Mouse (Mus musculus): ENCODE data around the gene BC028528. TPM values are rescaled to one million over a fixed set of nuclear protein-coding genes. Genes with fewer than 3 reads are reported as not detected.

Gene BC028528
- 1 to 10 TPM in 1 of 2 experiments, under 1 TPM in 1; 0.05 to 3.2 TPM for polyA plus RNA-seq (2012; fragmentation: generic; extraction: Trizol)

DNA sequence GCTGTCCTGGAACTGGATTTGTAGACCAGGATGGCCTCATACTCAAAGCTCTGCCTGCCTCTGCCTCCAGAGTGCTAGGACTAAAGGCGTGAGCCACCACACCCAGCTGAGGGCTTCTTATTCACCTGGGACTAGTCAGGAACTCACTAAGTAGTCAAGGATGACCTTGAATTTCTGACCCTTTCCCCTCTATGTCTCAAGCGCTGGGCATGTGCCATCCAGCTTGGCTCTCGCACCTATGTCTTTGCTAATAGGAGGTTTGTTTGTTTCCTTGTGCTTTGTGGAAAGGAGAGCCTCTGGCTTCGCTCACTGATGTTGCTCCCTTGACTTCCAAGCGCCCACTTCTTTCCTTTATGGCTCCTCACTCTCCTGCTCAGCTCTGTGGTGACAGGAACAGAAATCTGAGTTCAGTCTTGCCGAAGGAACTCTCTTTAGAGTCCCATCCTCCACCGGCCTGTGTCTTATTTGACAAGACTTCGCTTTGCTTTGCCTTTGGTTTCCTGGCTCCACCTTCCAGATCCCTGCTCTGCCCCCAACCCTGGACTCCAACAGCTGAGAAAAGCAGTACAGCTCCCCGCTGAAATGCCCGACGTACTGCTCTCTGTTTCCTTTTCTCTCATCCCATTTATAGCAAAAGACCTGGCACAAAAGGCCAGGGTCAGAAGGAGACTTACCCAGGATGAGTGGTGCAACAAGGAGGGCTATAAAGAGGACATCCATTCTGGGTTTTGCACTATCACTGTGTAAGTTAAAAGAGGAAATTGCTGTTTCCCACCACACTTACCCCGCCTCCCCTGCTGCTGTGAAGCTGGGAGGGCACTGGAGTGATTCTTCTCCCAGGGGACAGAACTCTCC, at the start of gene BC028528:
Gene BC028528, minus strand, starts transcription at position 795 of the 855 bp plus-strand sequence.

DNA sequence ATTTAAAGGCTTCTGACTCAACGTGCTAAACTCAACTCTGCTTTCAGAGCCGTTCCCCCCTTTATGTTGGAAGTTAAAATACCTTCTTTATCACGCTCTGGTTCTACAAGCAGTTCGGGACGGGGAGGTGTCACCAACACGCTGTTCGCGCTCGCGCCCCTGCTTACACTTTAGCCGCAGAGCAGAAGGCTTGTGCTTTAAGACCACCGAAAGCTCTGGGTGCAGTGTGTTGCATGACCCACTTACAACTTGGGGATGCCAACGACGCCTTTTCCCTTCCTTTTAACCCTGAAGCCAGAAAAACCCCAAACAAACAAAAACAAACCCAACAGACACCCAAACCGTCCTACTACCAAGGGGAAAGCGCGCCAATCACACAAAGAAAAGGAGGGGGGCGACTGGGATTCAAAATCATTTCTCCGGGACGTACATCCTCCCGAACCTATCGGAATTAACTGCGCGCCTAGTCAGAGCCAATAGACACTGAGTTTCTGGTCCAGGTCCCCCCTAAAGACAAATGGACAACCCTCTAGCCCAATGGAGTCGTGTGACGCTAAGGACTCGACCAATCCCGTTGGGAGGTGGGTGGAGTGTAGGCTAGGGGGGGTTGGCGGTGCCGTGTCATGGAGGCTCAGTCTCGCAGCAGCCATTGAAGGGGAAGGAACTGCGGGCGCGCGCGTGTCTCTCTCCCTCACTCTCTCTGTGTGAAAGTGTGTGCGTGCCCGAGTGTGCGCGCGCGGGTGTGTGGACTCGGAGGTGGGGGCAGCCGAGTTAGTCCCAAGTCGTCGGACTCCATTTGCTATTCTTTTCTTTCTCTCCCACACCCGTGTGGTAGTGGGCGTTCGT, 37.1 kb upstream of the BC028528 start, which contains the start of gene Anp32e:
Gene Anp32e, plus strand, starts transcription at position 589 of the 846 bp plus-strand sequence.

DNA sequence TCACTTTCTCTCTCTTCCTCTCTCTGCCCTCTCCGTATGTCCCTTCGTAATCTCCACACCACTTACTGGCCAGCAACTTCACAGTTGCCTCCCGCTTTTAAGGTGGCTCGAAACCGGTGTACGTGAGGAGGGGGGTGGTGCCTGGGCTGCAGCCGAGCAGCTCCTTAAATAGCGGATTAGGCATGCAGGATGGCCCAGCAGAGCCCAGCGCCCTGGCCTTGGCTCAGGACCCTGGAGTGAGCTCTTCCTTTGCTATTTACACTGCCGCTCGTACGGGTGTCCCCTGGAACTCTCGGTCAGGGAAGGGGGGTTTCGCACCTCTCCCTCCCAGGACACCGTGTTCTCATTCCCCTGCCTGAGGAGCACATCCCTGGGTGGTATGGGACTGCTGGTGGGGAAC, 12.8 kb upstream of the BC028528 start, which contains the start of gene Car14:
Gene Car14, minus strand, starts transcription at position 124 of the 400 bp plus-strand sequence.

DNA sequence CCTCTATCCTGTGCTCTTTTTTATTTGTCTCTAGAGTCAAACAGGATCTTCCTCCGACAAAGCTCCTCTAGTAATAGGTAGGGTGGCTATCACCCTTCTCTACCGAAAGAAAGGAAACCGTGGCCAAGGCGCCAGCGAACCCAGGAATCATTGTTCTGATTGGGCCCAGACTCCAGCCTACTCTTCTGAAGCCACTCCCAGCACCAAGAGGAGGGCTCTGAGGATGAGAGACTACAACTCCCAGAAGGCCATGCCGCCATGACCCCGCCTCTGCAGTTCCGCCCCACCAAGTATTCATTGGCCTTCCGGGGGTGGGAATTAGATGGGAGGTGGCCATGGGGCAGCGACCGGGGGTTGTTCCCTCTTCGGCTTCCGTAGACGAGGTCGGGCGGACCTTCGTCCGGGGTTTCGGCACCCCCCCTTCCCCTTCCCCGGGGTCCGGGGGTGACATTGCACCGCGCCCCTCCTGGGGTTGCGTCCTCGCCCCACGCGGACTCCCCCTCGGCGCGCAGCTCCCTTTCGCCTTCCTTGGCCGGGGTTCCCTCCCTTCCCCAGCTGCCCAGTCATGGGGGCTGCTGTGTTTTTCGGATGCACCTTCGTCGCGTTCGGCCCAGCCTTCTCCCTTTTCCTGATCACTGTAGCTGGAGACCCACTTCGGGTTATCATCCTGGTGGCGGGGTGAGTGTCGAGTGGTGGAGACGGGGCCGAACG, 2.0 kb upstream of the BC028528 start, which contains the start of gene Aph1a:
Gene Aph1a, plus strand, starts transcription at position 364 of the 711 bp plus-strand sequence.

DNA sequence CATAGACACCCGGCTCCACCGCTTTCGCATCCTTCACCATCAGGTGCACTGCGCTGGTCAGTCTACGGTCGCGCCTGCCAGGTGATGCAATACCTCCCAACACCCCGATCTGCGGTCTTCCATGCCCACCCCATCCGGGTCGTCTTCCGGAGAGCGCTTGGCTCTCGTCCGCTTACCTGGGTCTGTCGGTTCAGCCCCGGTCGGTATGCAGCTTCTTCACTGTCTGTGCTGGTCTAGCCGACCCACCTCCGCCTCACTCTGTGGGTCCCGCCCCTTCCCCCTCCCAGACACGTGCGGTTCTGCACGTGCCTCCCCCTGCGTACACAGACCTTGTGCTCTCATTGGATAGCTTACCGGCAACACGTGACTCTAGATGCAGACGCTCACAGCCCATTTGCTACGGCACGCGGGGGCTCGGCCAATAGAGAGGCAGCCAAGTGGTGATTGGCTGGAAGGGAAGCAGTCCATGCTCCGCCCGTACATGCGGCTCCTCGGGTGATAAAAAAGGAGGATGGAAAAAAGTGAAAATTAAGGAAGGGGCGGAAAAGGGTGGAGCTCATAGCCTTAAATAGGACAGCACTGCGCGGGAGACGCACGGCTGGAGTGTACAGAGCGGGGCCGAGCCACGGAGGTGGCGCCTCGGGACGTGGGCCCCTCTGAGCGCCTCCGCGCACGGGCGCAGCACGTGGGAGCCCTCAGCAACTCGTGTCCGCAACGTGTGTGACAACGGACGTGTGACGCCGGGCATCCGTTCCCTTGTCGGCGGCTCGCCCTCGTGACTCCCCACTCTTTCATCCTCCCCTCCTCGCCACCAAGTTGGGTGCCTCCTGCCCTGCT, 9.6 kb downstream of the BC028528 start, which contains the start of gene Ciart:
Gene Ciart, minus strand, starts transcription at position 273 of the 837 bp plus-strand sequence.

DNA sequence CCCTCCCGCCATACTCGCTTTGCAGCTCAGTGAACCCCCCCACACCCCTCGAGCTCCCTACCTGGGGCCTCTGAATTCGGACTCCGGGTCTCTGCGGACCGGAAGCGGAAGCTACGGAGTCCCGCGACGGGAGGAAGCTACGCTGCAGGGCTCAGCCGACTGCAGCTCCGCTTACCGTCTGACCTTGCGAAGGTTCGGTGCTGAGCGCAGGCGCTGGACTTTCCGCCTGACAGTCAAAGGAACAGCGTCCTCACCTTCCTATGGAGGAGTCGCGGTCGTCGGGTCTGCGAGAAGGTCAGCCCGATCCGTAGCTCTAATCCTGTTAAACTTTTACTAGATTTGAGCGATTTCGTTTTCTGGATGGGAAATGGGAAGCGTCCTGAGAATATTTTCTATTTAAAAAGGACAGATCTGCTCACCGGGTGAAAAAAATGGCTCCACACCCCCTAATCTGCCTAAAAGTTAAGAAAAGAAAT, 20.4 kb downstream of the BC028528 start, which contains the start of gene Mrps21:
Gene Mrps21, minus strand, starts transcription at position 128 of the 476 bp plus-strand sequence.

DNA sequence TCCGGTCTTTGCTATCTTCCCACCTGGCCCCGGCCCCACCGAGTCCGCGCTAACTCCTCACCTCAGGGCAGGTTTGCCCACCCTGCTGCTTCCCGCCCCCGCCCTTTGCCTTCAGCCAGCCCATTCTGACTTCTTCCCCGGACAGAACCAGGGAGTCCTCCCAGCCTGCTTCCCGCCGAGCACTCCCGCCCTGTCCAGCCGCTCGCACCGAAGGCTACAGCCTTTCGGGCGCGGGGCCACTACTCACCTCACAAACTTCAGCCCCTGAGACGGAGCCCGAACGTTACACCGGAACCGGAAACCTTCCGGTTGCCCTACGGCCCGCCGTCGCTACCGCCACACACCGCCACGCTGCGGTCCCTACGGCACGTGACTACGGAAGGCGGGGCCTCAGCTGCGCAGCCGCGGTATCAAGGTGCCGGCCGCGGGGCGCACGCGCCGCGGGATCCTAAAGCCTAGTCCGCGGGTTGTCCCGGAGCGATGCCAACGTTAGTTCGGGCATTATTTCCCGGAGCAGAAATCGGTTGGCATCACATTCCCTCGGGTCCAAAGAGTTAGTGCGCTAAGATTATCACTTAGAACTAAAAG, 36.2 kb downstream of the BC028528 start, which contains the start of gene Prpf3:
Gene Prpf3, minus strand, starts transcription at position 384 of the 588 bp plus-strand sequence.

Other genes starting within 250 kb of the BC028528 start
- gene Mcl1, start 233.2 kb downstream of the BC028528 start, polyA plus RNA-seq (2012; fragmentation: generic; extraction: Trizol), result 10 to 100 TPM; 11.1 to 38.8 TPM
- gene Adamtsl4, start 204.1 kb downstream of the BC028528 start, polyA plus RNA-seq (2012; fragmentation: generic; extraction: Trizol), result 10 to 100 TPM in 1 of 2 experiments, 1 to 10 TPM in 1; 8.2 to 43.1 TPM
- 100 to 1,000 TPM; 311 to 601 TPM for gene Ecm1, start 152.4 kb downstream of the BC028528 start, polyA plus RNA-seq (2012; fragmentation: generic; extraction: Trizol)
- 10 to 100 TPM; 20.0 to 36.8 TPM for gene Tars2, start 131.8 kb downstream of the BC028528 start, polyA plus RNA-seq (2012; fragmentation: generic; extraction: Trizol)
- 1 to 10 TPM in 1 of 2 experiments, under 1 TPM in 1; 0.95 to 7.4 TPM for gene Rprd2, start 73.1 kb downstream of the BC028528 start, polyA plus RNA-seq (2012; fragmentation: generic; extraction: Trizol)
- 10 to 100 TPM; 14.8 to 27.7 TPM for gene Prpf3, start 36.1 kb downstream of the BC028528 start, polyA plus RNA-seq (2012; fragmentation: generic; extraction: Trizol)
- 100 to 1,000 TPM; 466 to 524 TPM for gene Mrps21, start 20.5 kb downstream of the BC028528 start, polyA plus RNA-seq (2012; fragmentation: generic; extraction: Trizol)
- gene Ciart, start 9.8 kb downstream of the BC028528 start, polyA plus RNA-seq (2012; fragmentation: generic; extraction: Trizol), result 1 to 10 TPM; 1.1 to 1.2 TPM
- gene Aph1a, start 2.0 kb upstream of the BC028528 start, polyA plus RNA-seq (2012; fragmentation: generic; extraction: Trizol), result 100 to 1,000 TPM in 1 of 2 experiments, 10 to 100 TPM in 1; 84.0 to 110 TPM
- gene Car14, start 12.7 kb upstream of the BC028528 start, polyA plus RNA-seq (2012; fragmentation: generic; extraction: Trizol), result under 1 TPM; 0.02 to 0.11 TPM
- 10 to 100 TPM in 1 of 2 experiments, 1 to 10 TPM in 1; 8.1 to 26.8 TPM for gene Anp32e, start 37.2 kb upstream of the BC028528 start, polyA plus RNA-seq (2012; fragmentation: generic; extraction: Trizol)
- 10 to 100 TPM; 25.2 to 44.5 TPM for gene Plekho1, start 104.0 kb upstream of the BC028528 start, polyA plus RNA-seq (2012; fragmentation: generic; extraction: Trizol)
- 10 to 100 TPM in 1 of 2 experiments, 1 to 10 TPM in 1; 7.1 to 20.4 TPM for gene Vps45, start 166.5 kb upstream of the BC028528 start, polyA plus RNA-seq (2012; fragmentation: generic; extraction: Trizol)
- gene Otud7b, start 212.5 kb upstream of the BC028528 start, polyA plus RNA-seq (2012; fragmentation: generic; extraction: Trizol), result 10 to 100 TPM in 1 of 2 experiments, 1 to 10 TPM in 1; 1.8 to 10.6 TPM

Measured in C3H10T1/2 (cell line).